Mouse (Mus musculus): Measurements from ENCODE around the gene Fbln2.
A peak's percentile ranks its signal among the peaks of the same experiment; 100 is the strongest.

Gene Fbln2

GRCm38 (mm10) chr6:91231000-91231399 lies 18.7 kb downstream of the Fbln2 start:
- no peak for DNase-seq (ENCODE audit: low spot score)

DNA sequence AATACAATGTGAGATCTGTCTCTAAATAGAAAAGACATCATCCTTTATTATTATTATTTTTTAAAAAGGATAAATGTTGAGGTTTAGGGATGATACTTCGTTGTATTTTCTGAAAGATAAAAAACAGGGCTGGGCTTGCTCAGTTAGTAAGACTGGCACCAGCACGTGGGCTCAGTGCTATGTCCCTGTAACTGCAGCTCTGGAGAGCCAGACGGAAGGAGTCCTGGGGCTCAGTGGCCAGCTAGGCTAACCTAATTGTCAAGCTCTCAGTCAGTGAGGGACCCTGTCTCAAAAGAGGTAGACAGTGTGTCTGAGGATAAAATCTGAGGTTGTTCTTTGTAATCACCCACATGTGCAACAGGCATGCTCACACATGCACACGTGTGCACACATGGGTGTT lies 19.3 kb downstream of the Fbln2 start:
- DNase-seq (ENCODE audit: low spot score), result no peak

GRCm38 (mm10) chr6:91233011-91233410 lies 20.8 kb downstream of the Fbln2 start:
- DNase-seq (ENCODE audit: low spot score), result no peak

GRCm38 (mm10) chr6:91233424-91234015 lies 21.3 kb downstream of the Fbln2 start:
- no peak for DNase-seq (ENCODE audit: low spot score)

- DNase-seq (ENCODE audit: low spot score), result no peak
Measured at GRCm38 (mm10) chr6:91236006-91236405, 23.8 kb downstream of the Fbln2 start.

- DNase-seq (ENCODE audit: low spot score), result no peak
Measured at GRCm38 (mm10) chr6:91236429-91236828, 24.2 kb downstream of the Fbln2 start.

- DNase-seq (ENCODE audit: low spot score), result no peak
Measured at GRCm38 (mm10) chr6:91237273-91237672, 25.0 kb downstream of the Fbln2 start.

- DNase-seq (ENCODE audit: low spot score), result no peak
Measured at GRCm38 (mm10) chr6:91240537-91240936, 28.3 kb downstream of the Fbln2 start.

GRCm38 (mm10) chr6:91240964-91241363 lies 28.7 kb downstream of the Fbln2 start:
- no peak for DNase-seq (ENCODE audit: low spot score)

DNA sequence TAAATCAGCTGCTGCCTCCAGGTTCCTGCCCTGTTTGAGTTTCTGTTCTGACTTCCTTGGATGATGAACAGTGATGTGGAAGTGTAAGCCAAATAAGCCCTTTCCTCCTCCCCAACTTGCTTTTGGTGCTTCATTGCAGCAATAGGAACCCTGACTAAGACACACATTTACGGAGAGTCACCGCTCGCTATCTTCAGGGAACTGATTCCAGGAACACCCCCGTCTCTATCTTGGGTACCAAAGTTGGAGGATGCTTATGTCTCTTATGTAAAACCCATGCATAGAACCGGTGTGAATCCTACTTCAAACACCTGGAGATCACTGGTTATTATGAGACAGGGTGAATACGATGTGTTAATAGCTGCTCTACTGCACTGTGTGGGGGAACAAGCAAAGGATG lies 31.1 kb downstream of the Fbln2 start:
- no peak for DNase-seq (ENCODE audit: low spot score)

- DNase-seq (ENCODE audit: low spot score), result no peak
Measured at GRCm38 (mm10) chr6:91244331-91244730, 32.1 kb downstream of the Fbln2 start.

DNA sequence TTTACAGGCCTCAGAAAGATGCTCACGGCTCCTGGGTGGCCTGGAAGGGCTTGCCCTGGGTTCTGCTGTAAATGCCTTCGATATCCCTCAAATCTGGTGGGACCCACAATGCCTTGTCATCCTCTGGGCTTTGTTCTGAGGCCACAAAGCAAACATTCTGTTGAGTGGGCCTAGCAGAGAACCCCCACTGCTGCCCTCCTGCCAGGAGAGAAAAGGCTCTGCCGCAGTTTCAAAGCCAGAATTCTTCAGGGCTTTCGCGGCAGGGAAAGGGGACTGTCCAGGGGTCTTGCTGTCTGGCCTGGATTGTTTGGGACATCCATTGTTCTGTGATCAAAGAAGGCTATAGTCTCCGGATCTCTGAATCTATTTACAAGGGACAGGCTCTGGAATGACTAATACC lies 33.1 kb downstream of the Fbln2 start:
- no peak for DNase-seq (ENCODE audit: low spot score)

GRCm38 (mm10) chr6:91247343-91247742 lies 35.1 kb downstream of the Fbln2 start:
- DNase-seq (ENCODE audit: low spot score), result no peak

DNA sequence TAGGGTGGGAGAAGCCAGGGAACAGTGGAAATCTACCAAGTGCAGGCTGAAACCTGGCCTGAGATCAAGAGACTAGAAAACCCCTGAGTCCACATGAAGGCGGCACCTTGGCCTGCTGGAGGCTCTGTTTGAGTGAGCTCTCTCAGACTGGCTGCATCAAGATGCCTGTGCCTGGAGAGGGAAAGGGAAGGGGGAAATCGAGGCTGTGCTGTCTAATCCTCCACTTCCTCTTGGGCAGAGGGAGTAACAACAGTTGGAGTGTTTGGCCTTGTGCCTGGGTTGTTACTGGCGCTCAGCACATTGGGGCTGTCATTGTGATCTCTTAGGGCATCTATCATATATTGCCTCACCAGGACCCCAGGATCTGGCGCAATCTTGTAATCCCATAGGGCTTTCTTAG lies 36.4 kb downstream of the Fbln2 start:
- no peak for DNase-seq (ENCODE audit: low spot score)

DNA sequence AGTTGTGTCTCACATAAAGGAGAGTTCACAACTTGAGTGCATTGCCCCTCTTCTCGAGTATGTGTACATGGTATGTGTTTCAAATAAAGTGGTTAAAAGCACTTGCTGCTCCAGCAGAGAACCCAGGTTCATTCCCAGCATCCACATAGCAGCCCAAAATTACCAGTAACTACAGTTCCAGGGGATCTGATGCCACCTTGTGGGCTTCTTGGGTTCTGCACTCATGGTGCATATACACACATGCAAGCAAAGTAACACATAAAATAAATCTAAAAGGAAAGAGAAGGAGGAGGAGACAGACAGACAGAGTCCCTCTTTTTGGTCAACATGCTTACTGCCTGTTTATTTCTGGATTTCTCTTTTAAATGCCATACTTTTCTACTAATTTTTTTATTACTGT lies 37.5 kb downstream of the Fbln2 start:
- no peak for DNase-seq (ENCODE audit: low spot score)

GRCm38 (mm10) chr6:91259440-91260120 lies 47.3 kb downstream of the Fbln2 start:
- DNase-seq (ENCODE audit: low spot score), result no peak

GRCm38 (mm10) chr6:91260347-91260986 lies 48.2 kb downstream of the Fbln2 start:
- no peak for DNase-seq (ENCODE audit: low spot score)

GRCm38 (mm10) chr6:91260987-91261367 lies 48.7 kb downstream of the Fbln2 start:
- no peak for DNase-seq (ENCODE audit: low spot score)

GRCm38 (mm10) chr6:91265616-91266015 lies 53.4 kb downstream of the Fbln2 start:
- no peak for DNase-seq (ENCODE audit: low spot score)

GRCm38 (mm10) chr6:91266647-91267046 lies 54.4 kb downstream of the Fbln2 start:
- no peak for DNase-seq (ENCODE audit: low spot score)

DNA sequence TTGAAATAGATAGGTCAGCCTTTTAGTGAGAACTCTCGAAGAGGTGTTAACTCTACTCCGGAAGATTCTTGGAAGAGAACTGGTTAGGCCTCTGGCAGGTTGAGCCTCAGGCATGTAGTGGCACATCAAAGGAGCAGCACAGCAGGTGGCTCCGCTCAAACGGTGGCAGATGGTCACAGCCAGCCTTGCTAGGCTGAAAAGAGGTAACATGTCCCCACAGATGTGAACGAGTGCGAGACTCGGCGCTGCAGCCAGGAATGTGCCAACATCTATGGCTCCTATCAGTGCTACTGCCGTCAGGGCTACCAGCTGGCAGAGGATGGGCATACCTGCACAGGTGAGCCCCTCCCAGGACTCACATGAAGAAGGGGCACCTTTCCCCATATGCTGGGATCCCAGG lies 56.1 kb downstream of the Fbln2 start:
- DNase-seq (ENCODE audit: low spot score), result no peak

- peak; percentile 77 for DNase-seq (ENCODE audit: low spot score)
Measured at GRCm38 (mm10) chr6:91277549-91277948, 65.3 kb downstream of the Fbln2 start.

DNA sequence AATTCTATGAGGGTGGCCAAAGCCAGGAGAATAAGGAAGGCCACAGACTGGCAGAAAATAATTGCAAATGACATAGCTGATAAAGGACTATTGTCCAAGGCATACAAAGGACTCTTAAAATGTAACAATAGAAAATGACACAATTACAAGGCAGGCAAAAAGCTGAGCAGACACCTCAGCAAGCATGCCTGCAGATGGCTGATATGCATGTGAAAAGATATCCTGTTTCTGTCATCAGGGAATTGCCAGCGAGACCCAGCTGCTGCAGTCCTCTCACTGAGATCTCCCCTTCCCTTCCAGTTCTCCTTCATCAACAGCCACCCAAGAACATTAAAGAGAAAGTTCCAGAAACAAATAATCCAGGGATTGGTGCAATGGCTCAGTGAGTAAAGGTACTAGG lies 66.0 kb downstream of the Fbln2 start:
- DNase-seq (ENCODE audit: low spot score), result no peak

DNA sequence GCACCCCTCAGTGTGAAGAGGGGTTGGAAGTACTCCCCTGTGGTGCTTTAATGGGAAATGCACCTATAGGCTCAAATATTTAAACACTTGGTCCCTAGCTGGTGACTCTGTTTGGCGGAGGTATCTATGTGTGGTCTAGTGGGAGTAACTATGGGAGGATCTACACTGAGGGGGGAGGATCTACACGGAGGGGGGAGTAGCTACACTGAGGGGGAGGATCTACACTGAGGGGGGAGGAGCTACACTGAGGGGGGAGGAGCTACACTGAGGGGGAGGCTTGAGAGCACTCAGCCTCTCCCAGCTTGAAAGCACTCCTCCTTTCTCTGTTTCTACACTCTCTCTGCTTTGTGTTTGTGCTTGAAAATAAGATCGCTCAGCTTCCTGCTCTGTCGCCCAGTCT lies 67.2 kb downstream of the Fbln2 start:
- DNase-seq (ENCODE audit: low spot score), result no peak

Data from testis, postnatal 10 days (tissue).